Mouse (Mus musculus): ENCODE measurements around the gene Gm7075.
"Not testable (repeated sequence)": the region's sequence is repeated elsewhere in the genome, so short reads cannot be mapped to it uniquely, and the experiment has no call there.

The Gm7075 gene

GRCm38 (mm10) chr10:63421739-63422735 lies at the start of gene Gm7075:
Gm7075 (minus strand) TSS chr10:63421789.
- peak; percentile 28 to 38 for DNase-seq

GRCm38 (mm10) chr10:63460935-63461334 lies 39.3 kb upstream of the Gm7075 start:
- DNase-seq = no peak

GRCm38 (mm10) chr10:63457292-63458128 lies 35.9 kb upstream of the Gm7075 start:
- no peak for DNase-seq

GRCm38 (mm10) chr10:63455110-63455878 lies 33.7 kb upstream of the Gm7075 start:
- no peak for DNase-seq

- no peak for DNase-seq
Observed at GRCm38 (mm10) chr10:63453926-63454325, 32.3 kb upstream of the Gm7075 start.

GRCm38 (mm10) chr10:63444602-63445387 lies 23.2 kb upstream of the Gm7075 start:
- DNase-seq = not testable (repeated sequence)

- DNase-seq = no peak
Observed at GRCm38 (mm10) chr10:63439694-63440228, 18.2 kb upstream of the Gm7075 start.

- no peak for DNase-seq
Observed at GRCm38 (mm10) chr10:63438736-63439262, 17.2 kb upstream of the Gm7075 start.

GRCm38 (mm10) chr10:63432887-63433286 lies 11.3 kb upstream of the Gm7075 start:
- DNase-seq = no peak

- DNase-seq = no peak
Observed at GRCm38 (mm10) chr10:63432099-63432498, 10.5 kb upstream of the Gm7075 start.

GRCm38 (mm10) chr10:63431221-63431736 lies 9.7 kb upstream of the Gm7075 start:
- no peak for DNase-seq

GRCm38 (mm10) chr10:63429785-63430305 lies 8.3 kb upstream of the Gm7075 start, which contains the start of gene Ctnna3:
Ctnna3 (plus strand) TSS chr10:63430098.
- DNase-seq = peak; percentile 84 to 89

GRCm38 (mm10) chr10:63429380-63429779 lies 7.8 kb upstream of the Gm7075 start:
- peak; percentile 97 to 100 for DNase-seq

GRCm38 (mm10) chr10:63429023-63429340 lies 7.4 kb upstream of the Gm7075 start:
- DNase-seq = no peak

- peak; percentile 30 to 31 for DNase-seq
Observed at GRCm38 (mm10) chr10:63428243-63429022, 6.8 kb upstream of the Gm7075 start.

GRCm38 (mm10) chr10:63427146-63427545 lies 5.6 kb upstream of the Gm7075 start:
- DNase-seq = no peak

GRCm38 (mm10) chr10:63424475-63424814 lies 2.9 kb upstream of the Gm7075 start:
- DNase-seq = peak; percentile 31

GRCm38 (mm10) chr10:63423591-63424474 lies 2.2 kb upstream of the Gm7075 start:
- no peak for DNase-seq

- DNase-seq = no peak
Observed at GRCm38 (mm10) chr10:63422736-63422992, 1.1 kb upstream of the Gm7075 start.
